Mouse (Mus musculus) liver, embryonic 13.5 days (tissue): ENCODE measurements around the gene Ncln. TPM values are rescaled to one million over a fixed set of nuclear protein-coding genes. Genes with fewer than 3 reads are reported as not detected.
A peak's percentile ranks its signal among the peaks of the same experiment; 100 is the strongest.

ENCODE experiments used
- ATAC-seq: fragments of 200-750 bp; cut with Nextera tagmentation; 2 replicates; pipeline ENCODE4 v1.8.0; 2017; ENCODE audit warnings: low read depth, mild to moderate bottlenecking, moderate number of reproducible peaks, moderate library complexity
- DNase-seq: peaks from one replicate; pipeline ENCODE4 v3.0.0; 2022
- H3K27ac ChIP-seq: fragments of 300-500 bp; sonication (generic); 2 replicates; pipeline ENCODE4 v1.5.1; 2015; ENCODE audit warnings: moderate library complexity, mild to moderate bottlenecking, inconsistent platforms
- H3K27me3 ChIP-seq: fragments of 300-500 bp; sonication (generic); 2 replicates; pipeline ENCODE4 v1.6.1; 2015; ENCODE audit warnings: mild to moderate bottlenecking, inconsistent platforms
- H3K36me3 ChIP-seq: fragments of 300-500 bp; sonication (generic); 2 replicates; pipeline ENCODE4 v1.6.1; 2015; ENCODE audit warnings: mild to moderate bottlenecking, inconsistent platforms
- H3K4me1 ChIP-seq: fragments of 300-500 bp; sonication (generic); replicated peaks from 2 replicates; pipeline ENCODE4 v1.6.1; 2015; ENCODE audit warnings: inconsistent platforms
- H3K4me2 ChIP-seq: fragments of 300-500 bp; sonication (generic); 2 replicates; pipeline ENCODE4 v1.6.1; 2015; ENCODE audit warnings: inconsistent platforms, mild to moderate bottlenecking, moderate library complexity
- H3K4me3 ChIP-seq: fragments of 300-500 bp; sonication (generic); replicated peaks from 2 replicates; pipeline ENCODE4 v1.5.1; 2015; ENCODE audit warnings: mild to moderate bottlenecking, inconsistent platforms
- H3K9ac ChIP-seq: fragments of 300-500 bp; sonication (generic); 2 replicates; pipeline ENCODE4 v1.6.1; 2015; ENCODE audit warnings: mild to moderate bottlenecking, inconsistent platforms
- H3K9me3 ChIP-seq: fragments of 300-500 bp; sonication (generic); replicated peaks from 2 replicates; pipeline ENCODE4 v1.6.1; 2016; ENCODE audit warnings: inconsistent platforms
- WGBS: fragments of 180-500 bp; shearing (Covaris S2); methylation state at CpG from one replicate; pipeline ENCODE4 v1.1.7; 2015; ENCODE audit not compliant: insufficient replicate concordance; 5-methylcytosine and 5-hydroxymethylcytosine counted together
- polyA plus RNA-seq: library from polyadenylated mRNA; unstranded; fragments of >200 nt; fragmentation: Nextera tagmentation; extraction: Ambion mirVana; gene quantifications from 2 replicates; pipeline ENCODE4 v1.2.1, GENCODE M21; 2015

The Ncln gene
- polyA plus RNA-seq, 1 experiment from 2014 or later: 41.5 TPM

DNA sequence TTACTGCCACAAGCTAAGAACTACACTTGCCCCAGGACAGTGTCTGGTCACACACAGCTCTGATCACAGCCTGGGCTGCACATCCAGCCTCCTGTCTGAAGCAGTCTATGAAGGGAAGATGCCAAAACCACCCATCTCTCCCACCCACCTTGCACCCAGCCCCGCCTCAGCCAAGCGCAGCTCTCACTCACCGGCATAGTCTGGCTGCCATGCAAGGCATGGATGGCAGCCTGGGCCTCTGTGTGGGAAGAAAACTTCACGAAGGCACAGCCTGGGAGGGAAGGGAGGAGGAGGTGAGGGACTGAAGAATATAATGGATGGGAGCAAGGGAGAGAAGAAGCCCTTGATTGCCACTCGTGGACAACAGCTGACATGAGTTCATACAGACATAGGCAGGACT, 26.9 kb downstream of the Ncln start:
- Histone ChIP-seq H3K4me1 (peaks cover 12% of the 10 kb centered on the region), H3K27me3 (peaks cover 98% of the 10 kb centered on the region), H3K36me3 (no peaks in the 10 kb centered on the region), H3K4me2 (no peak overlapping the region), H3K27ac (no peak overlapping the region), H3K4me3 (no peak overlapping the region), H3K9me3 (no peaks in the 10 kb centered on the region), H3K9ac (no peak overlapping the region)
- WGBS: 57% methylated on average over 5 of the region's 5 CpGs
- no peak for DNase-seq
- ATAC-seq: no peak

DNA sequence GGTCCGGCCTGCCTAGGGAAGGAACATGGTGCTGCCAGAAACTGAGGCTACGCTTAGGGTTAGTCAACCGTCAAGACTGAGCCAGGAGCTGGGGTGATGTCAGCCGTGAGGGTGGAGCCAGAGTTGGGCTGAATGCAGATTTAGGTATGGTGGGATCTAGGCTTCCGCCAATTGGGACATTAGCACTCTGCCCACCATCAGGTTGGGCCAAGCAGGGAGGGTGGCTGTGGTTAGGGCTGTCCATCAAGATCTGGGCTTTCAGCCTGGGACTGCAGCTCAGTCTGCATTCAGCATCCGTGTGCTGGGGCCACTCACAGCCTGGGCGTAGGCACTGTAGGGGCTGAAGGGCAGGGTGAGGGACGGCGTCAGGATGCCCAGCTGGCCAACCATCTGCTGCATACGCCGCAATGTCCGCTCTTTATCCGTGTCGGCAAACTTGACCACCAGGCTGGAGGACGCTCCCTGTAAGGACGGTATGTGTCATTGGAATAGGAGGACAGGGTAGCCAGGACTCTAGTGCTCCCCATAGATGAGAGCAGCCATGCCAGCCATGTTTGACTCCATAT, 28.4 kb downstream of the Ncln start:
- Histone ChIP-seq H3K4me3 (no peak overlapping the region), H3K27me3 (peaks cover 98% of the 10 kb centered on the region), H3K4me1 (peaks cover 22% of the 10 kb centered on the region), H3K9ac (no peak overlapping the region), H3K27ac (no peak overlapping the region), H3K36me3 (no peaks in the 10 kb centered on the region), H3K4me2 (no peak overlapping the region), H3K9me3 (no peaks in the 10 kb centered on the region)
- 69% methylated on average over 16 of the region's 16 CpGs for WGBS
- DNase-seq: no peak
- ATAC-seq: no peak

DNA sequence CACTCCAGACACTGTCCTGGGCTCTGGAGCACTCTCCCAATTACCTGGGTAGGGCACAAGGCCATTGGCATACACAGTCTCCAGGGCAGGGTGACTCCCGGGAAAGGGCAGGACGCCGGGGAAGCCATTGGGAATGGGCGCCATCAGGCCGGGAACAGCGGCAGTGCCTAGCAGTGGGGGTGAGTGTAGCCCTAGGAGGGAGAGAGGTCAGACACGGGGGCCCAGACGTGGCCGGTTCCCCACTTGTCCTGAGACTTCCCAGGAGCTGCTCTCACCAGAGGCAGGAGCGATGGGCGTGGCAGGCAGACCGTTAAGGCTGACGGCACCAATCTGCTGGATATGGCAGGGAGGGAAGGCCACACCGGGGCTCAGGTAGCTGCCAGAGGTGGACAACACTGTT, 29.3 kb downstream of the Ncln start:
- ATAC-seq (no peak), DNase-seq (no peak)
- no peak overlapping the region for H3K9ac ChIP-seq
- H3K4me3 ChIP-seq: no peak overlapping the region
- H3K36me3 ChIP-seq: no peaks in the 10 kb centered on the region
- peaks cover 28% of the 10 kb centered on the region for H3K4me1 ChIP-seq
- H3K9me3 ChIP-seq: no peaks in the 10 kb centered on the region
- peaks cover 98% of the 10 kb centered on the region for H3K27me3 ChIP-seq
- H3K4me2 ChIP-seq: no peak overlapping the region
- H3K27ac ChIP-seq: no peak overlapping the region
- WGBS: 50% methylated on average over 14 of the region's 14 CpGs

DNA sequence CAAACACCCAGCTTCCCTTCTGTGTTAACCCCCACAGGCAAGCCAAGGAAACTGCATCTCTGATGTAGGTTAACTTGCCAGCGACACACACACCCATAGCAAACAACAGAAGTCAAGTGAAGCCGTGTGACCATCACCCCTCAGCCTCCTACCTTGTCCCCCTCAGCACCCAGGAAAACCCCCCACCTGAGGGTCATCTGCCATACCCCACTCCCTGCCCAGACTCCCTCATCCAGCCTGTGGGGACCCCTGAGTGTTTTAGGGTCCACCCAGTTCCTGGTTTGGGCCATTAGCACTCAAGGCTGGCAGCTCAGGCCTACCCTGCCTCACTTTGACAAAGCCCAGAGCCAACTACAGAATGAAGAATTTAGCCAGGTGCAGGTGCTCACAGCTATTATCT, 30.1 kb downstream of the Ncln start:
- no peak for DNase-seq
- WGBS: 59% methylated on average over 2 of the region's 2 CpGs
- Histone ChIP-seq H3K4me3 (no peak overlapping the region), H3K9ac (no peak overlapping the region), H3K4me1 (peaks cover 30% of the 10 kb centered on the region), H3K27ac (no peak overlapping the region), H3K27me3 (peaks cover 98% of the 10 kb centered on the region), H3K9me3 (no peaks in the 10 kb centered on the region), H3K4me2 (no peak overlapping the region), H3K36me3 (no peaks in the 10 kb centered on the region)
- no peak for ATAC-seq

DNA sequence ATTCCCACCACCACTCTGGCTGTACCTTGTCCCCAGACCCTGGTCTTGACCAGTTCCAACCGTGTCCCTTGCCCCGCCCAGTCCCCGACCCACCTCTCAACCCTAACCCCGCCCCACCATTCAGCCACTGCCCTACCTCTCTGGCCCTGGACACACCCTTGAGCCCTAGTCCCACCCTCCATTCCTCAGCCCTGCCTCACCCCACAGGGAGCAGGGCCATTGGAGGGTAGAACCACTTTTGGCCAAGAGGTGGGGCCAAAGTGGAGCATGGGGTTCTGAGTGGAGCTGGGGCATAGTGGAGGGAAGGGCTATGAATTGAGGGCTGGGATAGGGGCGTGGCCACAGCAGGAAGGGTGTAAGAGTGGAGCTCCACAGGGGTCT, 30.9 kb downstream of the Ncln start:
- no peak for DNase-seq
- H3K27me3 ChIP-seq: peaks cover 98% of the 10 kb centered on the region
- H3K4me1 ChIP-seq: peaks cover 30% of the 10 kb centered on the region
- H3K27ac ChIP-seq: no peak overlapping the region
- WGBS: 2% methylated on average over 5 of the region's 5 CpGs
- ATAC-seq: peak; percentile 54
- no peak overlapping the region for H3K9ac ChIP-seq
- no peaks in the 10 kb centered on the region for H3K36me3 ChIP-seq
- no peak overlapping the region for H3K4me3 ChIP-seq
- H3K9me3 ChIP-seq: no peaks in the 10 kb centered on the region
- H3K4me2 ChIP-seq: peak overlapping the region; percentile 60

DNA sequence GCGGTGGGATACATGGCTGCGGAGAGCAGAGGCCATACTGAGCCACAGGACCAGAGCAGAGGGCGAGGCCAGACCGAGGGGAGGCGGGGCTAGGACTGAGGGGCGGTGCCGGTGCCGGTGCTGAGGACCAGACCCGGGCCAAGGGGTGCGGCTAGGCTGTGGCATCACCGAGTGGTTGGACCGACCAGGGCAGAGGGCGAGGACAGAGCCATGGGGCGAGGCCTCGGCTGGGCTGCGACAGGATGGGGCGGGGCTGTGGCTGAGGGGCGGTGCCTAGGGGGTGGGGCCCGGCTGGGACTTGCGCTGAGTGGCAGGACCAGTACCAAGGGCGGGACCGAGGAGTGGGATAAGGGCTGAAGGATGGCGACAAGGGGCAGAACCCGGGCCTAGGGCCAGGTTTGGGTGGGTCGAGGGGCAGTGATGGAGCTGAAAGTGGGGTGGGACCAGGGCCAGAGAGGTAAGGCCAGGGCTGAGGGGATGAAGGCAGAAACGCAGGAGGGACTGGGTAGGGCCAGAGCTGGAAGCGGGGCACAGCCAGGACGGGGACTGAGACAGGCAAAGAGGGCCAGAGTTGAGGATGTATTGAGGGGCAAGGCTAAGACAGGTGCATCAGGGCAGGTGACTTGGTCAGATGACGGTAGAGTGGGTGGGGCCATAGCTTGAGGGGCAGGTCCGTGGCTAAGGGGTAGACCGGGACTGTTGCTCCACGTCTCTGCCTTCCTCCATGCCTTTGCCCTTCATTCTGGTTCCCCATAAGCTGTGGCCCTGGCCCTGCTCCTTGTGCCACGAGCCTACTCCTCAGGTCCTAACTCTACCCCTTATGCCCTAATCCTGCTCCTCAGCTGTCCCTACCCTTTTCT, 31.6 kb downstream of the Ncln start:
- Histone ChIP-seq H3K4me3 (peak overlapping the region; percentile 39), H3K9ac (no peak overlapping the region), H3K4me2 (peak overlapping the region; percentile 60), H3K27ac (no peak overlapping the region), H3K27me3 (peaks cover 99% of the 10 kb centered on the region), H3K36me3 (no peaks in the 10 kb centered on the region), H3K9me3 (no peaks in the 10 kb centered on the region), H3K4me1 (peaks cover 30% of the 10 kb centered on the region)
- ATAC-seq: peak; percentile 88
- DNase-seq: peak; percentile 66
- WGBS: 2% methylated on average over 33 of the region's 33 CpGs

DNA sequence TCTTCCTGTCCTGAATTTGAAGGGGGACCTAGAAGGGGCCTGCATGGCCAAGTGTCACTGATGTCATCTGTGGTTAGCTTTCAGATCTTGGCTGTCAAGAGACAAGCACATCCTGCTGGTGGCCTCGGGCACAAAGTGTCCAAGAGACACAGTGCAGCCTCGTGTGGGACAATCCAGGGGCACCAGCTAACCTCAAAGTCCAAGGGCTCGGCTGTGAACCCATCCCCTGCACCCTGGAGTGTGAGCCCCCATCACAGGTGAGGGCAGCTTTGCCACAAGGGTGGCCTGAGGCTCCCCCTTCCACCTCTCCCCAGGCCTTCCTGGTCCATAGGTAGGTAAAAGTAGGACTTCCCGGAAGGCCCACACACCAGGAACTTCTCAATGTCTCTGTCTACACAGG, 32.7 kb downstream of the Ncln start:
- WGBS: 45% methylated on average over 4 of the region's 4 CpGs
- Histone ChIP-seq H3K9ac (no peak overlapping the region), H3K36me3 (no peaks in the 10 kb centered on the region), H3K27me3 (peaks cover 100% of the 10 kb centered on the region), H3K27ac (no peak overlapping the region), H3K4me2 (no peak overlapping the region), H3K9me3 (no peaks in the 10 kb centered on the region), H3K4me3 (no peak overlapping the region), H3K4me1 (peaks cover 30% of the 10 kb centered on the region)
- no peak for ATAC-seq
- DNase-seq: no peak

DNA sequence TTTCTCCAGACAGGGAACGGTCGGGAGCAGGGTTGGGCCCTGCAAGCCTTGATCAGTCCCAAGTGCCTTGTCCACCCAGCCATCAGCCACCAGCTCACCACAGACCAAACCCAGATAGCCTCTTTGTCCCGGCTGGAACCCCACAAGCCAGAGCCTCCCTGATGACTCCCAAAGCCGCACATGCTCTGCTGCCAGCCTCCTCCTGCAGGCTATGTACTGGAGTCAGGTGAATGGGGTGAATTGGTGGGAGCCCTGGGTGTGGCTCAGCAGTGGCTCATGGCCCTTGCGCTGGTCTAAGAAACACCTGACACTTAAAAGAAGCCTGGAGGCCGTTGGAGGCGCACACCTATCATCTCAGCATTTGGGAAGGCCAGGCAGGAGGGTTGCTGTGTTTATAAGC, 33.3 kb downstream of the Ncln start:
- H3K4me3 ChIP-seq: no peak overlapping the region
- H3K4me2 ChIP-seq: no peak overlapping the region
- H3K9ac ChIP-seq: no peak overlapping the region
- WGBS: 69% methylated on average over 7 of the region's 7 CpGs
- H3K36me3 ChIP-seq: no peaks in the 10 kb centered on the region
- DNase-seq: no peak
- peaks cover 100% of the 10 kb centered on the region for H3K27me3 ChIP-seq
- H3K9me3 ChIP-seq: no peaks in the 10 kb centered on the region
- ATAC-seq: no peak
- peaks cover 30% of the 10 kb centered on the region for H3K4me1 ChIP-seq
- H3K27ac ChIP-seq: no peak overlapping the region

DNA sequence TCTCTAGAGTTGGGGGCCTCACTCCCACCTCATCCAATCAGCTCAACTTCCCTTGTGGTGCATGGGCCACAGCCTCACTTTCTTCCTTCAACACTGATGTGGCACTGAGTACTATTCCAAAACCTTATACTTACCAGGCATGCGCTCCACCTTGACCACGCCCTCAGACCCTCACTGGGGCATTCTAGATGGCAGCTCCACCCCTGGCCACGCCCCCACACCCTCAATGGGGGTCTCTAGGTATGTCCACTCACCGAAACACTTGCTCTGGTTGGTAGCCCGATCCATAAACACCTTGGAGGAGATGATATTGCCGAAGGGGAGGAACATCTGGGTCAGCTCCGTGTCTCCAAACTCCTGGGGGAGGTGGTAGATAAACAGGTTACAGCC, 33.8 kb downstream of the Ncln start:
- H3K4me3 ChIP-seq: no peak overlapping the region
- no peaks in the 10 kb centered on the region for H3K9me3 ChIP-seq
- no peak overlapping the region for H3K9ac ChIP-seq
- no peak overlapping the region for H3K27ac ChIP-seq
- H3K27me3 ChIP-seq: peaks cover 100% of the 10 kb centered on the region
- ATAC-seq (no peak), DNase-seq (no peak)
- H3K36me3 ChIP-seq: no peaks in the 10 kb centered on the region
- 30% methylated on average over 7 of the region's 7 CpGs for WGBS
- peaks cover 32% of the 10 kb centered on the region for H3K4me1 ChIP-seq
- H3K4me2 ChIP-seq: 0 out of 2 replicates have a peak overlapping the region, but pooled peaks have one; percentile 8

DNA sequence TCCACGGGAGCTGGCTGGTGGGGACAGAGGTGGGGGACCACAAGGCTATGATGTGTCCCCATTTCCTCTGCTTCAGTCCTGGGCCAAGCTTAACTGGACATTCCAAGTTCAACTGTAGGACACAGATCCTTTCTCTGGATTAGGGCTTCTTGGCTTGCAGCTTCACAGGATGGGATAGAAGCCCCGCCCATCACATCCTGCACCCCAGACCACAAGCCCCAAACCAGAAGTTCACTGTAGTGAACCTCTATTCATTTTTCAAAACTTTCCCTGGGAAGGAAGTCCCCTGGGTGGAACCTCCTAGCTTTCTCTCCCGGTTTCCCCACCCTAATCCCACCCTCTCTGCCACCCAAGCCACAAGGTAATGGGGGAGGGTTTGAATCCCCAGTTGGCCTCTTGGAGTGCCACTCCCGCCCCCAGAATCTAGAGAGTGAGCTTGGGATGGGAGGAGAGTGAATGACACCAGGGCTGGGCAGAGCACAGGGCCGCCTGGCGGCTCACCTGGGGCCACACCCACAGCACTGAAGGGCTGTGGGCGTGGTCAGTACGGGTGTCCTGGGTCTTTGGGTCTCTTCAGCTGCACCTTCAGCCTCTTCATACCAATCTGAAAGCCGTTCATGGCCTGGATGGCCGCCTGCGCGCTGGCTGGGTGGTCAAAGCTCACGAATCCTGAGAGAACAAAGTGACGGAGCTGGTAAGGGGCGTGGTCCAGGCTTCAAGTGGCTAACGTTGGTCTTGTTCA, 34.3 kb downstream of the Ncln start:
- Histone ChIP-seq H3K9ac (no peak overlapping the region), H3K4me1 (peaks cover 38% of the 10 kb centered on the region), H3K27me3 (peaks cover 100% of the 10 kb centered on the region), H3K36me3 (no peaks in the 10 kb centered on the region), H3K4me2 (0 out of 2 replicates have a peak overlapping the region, but pooled peaks have one; percentile 8), H3K4me3 (no peak overlapping the region), H3K27ac (no peak overlapping the region), H3K9me3 (no peaks in the 10 kb centered on the region)
- ATAC-seq (no peak), DNase-seq (no peak)
- 3% methylated on average over 16 of the region's 16 CpGs for WGBS

DNA sequence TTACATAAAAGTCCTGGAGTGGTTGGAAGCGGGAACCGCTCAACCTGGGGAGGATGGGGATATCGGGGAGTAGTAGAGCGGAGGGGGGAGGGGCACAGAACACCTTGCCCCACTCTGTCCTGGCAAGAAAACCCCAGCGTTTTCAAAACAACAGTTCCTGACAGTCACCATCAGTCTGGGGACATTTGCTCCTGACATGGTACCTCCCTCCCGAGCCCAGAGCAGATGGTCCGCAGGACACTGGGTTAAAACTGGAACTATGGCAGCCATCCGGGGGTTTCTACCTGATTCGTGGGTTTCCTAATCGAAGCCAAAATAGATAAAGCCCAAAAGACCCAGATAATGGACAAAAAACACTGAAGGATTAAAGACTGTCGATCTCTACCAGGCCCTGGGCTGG, 35.2 kb downstream of the Ncln start:
- Histone ChIP-seq H3K4me3 (no peak overlapping the region), H3K27ac (no peak overlapping the region), H3K36me3 (no peaks in the 10 kb centered on the region), H3K27me3 (peaks cover 100% of the 10 kb centered on the region), H3K4me2 (no peak overlapping the region), H3K9ac (no peak overlapping the region), H3K9me3 (no peaks in the 10 kb centered on the region), H3K4me1 (peaks cover 42% of the 10 kb centered on the region)
- ATAC-seq: no peak
- no peak for DNase-seq
- 36% methylated on average over 11 of the region's 11 CpGs for WGBS
